Comparison of ENCODE assay signal across 8 mouse cellular contexts in the genomic region with DNA sequence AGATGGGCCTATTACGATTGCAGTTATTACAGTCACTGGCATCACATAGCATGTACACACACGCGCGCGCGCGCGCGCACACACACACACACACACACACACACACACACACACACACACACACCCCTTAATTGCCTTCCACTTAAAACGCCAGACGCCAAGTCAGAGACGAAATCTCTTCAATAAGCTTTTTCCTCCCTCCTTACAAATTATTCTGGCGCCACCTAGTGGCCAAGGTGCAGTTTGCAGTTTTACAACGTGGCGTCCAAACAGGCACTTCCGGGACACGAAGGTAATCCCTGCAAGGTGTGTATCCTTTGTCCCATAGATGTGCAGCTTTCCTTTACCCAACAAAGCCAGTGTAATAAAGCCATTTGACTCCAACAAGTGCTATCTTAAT. TPM values are rescaled to one million over a fixed set of nuclear protein-coding genes. Genes with fewer than 3 reads are reported as not detected.
A peak's percentile ranks its signal among the peaks of the same experiment; 100 is the strongest.
DNase-seq lines count a peak whose midpoint lies in the region; ATAC-seq and TF ChIP-seq lines count a peak whose summit lies in the region.

No protein-coding gene starts in this region.

- peaks cover 7% of the 10 kb centered on the region; the same call in 1 of the 2 replicates for H3K27me3 ChIP-seq in forebrain, embryonic 13.5 days
- H3K27me3 ChIP-seq in liver, postnatal 0 days (ENCODE audit: insufficient read depth, low read length) = peaks cover 14% of the 10 kb centered on the region; the same call in 1 of the 2 replicates
- no peaks in the 10 kb centered on the region for H3K27me3 ChIP-seq in neural tube, embryonic 14.5 days (ENCODE audit: control insufficient read depth, insufficient read depth, low read length)
- no peaks in the 10 kb centered on the region for H3K27me3 ChIP-seq in testis, adult 2 months (ENCODE audit: control insufficient read depth, insufficient read depth, low read length)

- H3K36me3 ChIP-seq in forebrain, embryonic 13.5 days (ENCODE audit: poor library complexity, severe bottlenecking) = no peaks in the 10 kb centered on the region
- no peaks in the 10 kb centered on the region for H3K36me3 ChIP-seq in liver, postnatal 0 days (replicated peaks; ENCODE audit: insufficient read depth, low read length)
- no peaks in the 10 kb centered on the region for H3K36me3 ChIP-seq in neural tube, embryonic 14.5 days (ENCODE audit: control insufficient read depth, insufficient read depth, low read length)
- H3K36me3 ChIP-seq in testis, adult 2 months (ENCODE audit: control insufficient read depth, insufficient read depth, low read length) = no peaks in the 10 kb centered on the region

- intact Hi-C loops in heart, postnatal 10 days (cut with DNase I) = no loop called here

- peak overlapping the region; percentile 48 for H3K4me2 ChIP-seq in forebrain, embryonic 13.5 days
- H3K4me2 ChIP-seq in liver, postnatal 0 days (ENCODE audit: low read depth, low read length) = peak overlapping the region; percentile 38
- H3K4me2 ChIP-seq in neural tube, embryonic 14.5 days (ENCODE audit: low read depth, low read length) = 0 out of 2 replicates have a peak overlapping the region, but pooled peaks have one; percentile 16

- H3K27ac ChIP-seq in forebrain, embryonic 13.5 days = no peak overlapping the region
- H3K27ac ChIP-seq in liver, postnatal 0 days (ENCODE audit: low read depth) = no peak overlapping the region
- no peak overlapping the region for H3K27ac ChIP-seq in neural tube, embryonic 14.5 days (ENCODE audit: low read depth, low read length)
- no peak overlapping the region for H3K27ac ChIP-seq in testis, adult 2 months (ENCODE audit: control insufficient read depth, insufficient read depth, low read depth, low read length)

- H3K9me3 ChIP-seq in forebrain, embryonic 13.5 days (replicated peaks) = no peaks in the 10 kb centered on the region
- no peaks in the 10 kb centered on the region for H3K9me3 ChIP-seq in liver, postnatal 0 days (ENCODE audit: low read length)
- no peaks in the 10 kb centered on the region for H3K9me3 ChIP-seq in neural tube, embryonic 14.5 days (ENCODE audit: control insufficient read depth, low read length)

- 7% methylated on average over 17 of the region's 17 CpGs for WGBS in forebrain, embryonic 13.5 days
- 19% methylated on average over 17 of the region's 17 CpGs for WGBS in liver, postnatal 0 days (ENCODE audit: insufficient replicate concordance)
- WGBS in neural tube, embryonic 14.5 days = 10% methylated on average over 10 of the region's 17 CpGs

- peak; percentile 92 for DNase-seq in ES-CJ7 (ENCODE audit: low read depth, low spot score)
- DNase-seq in c-Kit-positive CD71-positive TER-119-positive erythroid progenitor cells, embryonic 14.5 days (ENCODE audit: low spot score) = peak; percentile 78
- peak; percentile 69 to 82 for DNase-seq in heart, postnatal 10 days
- peak; percentile 84 for DNase-seq in kidney, postnatal 4 days
- DNase-seq in liver, postnatal 0 days = peak; percentile 75

- no peak overlapping the region for H3K9ac ChIP-seq in forebrain, embryonic 13.5 days
- H3K9ac ChIP-seq in liver, postnatal 0 days (replicated peaks) = no peak overlapping the region
- no peak overlapping the region; the same call in 1 of the 2 replicates for H3K9ac ChIP-seq in neural tube, embryonic 14.5 days (replicated peaks; ENCODE audit: low read depth, low read length)

- TF ChIP-seq EP300 in liver, postnatal 0 days (IDR thresholded peaks at IDR 0.05; ENCODE audit: low read depth) = no peak

- peaks cover 7% of the 10 kb centered on the region; the same call in 1 of the 2 replicates for H3K4me1 ChIP-seq in forebrain, embryonic 13.5 days
- H3K4me1 ChIP-seq in liver, postnatal 0 days (ENCODE audit: insufficient read depth) = no peaks in the 10 kb centered on the region; the same call in 1 of the 2 replicates
- H3K4me1 ChIP-seq in neural tube, embryonic 14.5 days (ENCODE audit: control insufficient read depth, insufficient read depth, low read length) = no peaks in the 10 kb centered on the region
- peaks cover 7% of the 10 kb centered on the region for H3K4me1 ChIP-seq in testis, adult 2 months (ENCODE audit: control insufficient read depth, insufficient read depth, low read length)

- peak overlapping the region; percentile 10; the same call in 1 of the 2 replicates for H3K4me3 ChIP-seq in forebrain, embryonic 13.5 days
- no peak overlapping the region for H3K4me3 ChIP-seq in liver, postnatal 0 days (ENCODE audit: low read depth, low read length)
- H3K4me3 ChIP-seq in neural tube, embryonic 14.5 days (ENCODE audit: low read depth, low read length) = no peak overlapping the region
- H3K4me3 ChIP-seq in testis, adult 2 months (ENCODE audit: control insufficient read depth, low read depth, low read length) = no peak overlapping the region

- TF ChIP-seq POLR2A in testis, adult 2 months (IDR thresholded peaks at IDR 0.05; ENCODE audit: control insufficient read depth, low read depth, low read length) = no peak

- peak; percentile 90 for TF ChIP-seq CTCF in liver, postnatal 0 days (IDR thresholded peaks at IDR 0.05; ENCODE audit: low read depth)
- TF ChIP-seq CTCF in testis, adult 2 months (IDR thresholded peaks at IDR 0.05; ENCODE audit: control insufficient read depth, insufficient read depth, insufficient replicate concordance, low read depth, low read length) = peak; percentile 83

- peak; percentile 46 for ATAC-seq in forebrain, embryonic 13.5 days
- peak; percentile 35; the same call in 1 of the 2 replicates for ATAC-seq in liver, postnatal 0 days
- ATAC-seq in neural tube, embryonic 14.5 days (ENCODE audit: low read depth) = peak; percentile 39; the same call in 1 of the 2 replicates

RNA-seq across cellular contexts. Expression of a gene that starts 6.8 kb away (rescaled TPM):
- polyA plus RNA-seq in forebrain, embryonic 13.5 days (2015; fragmentation: Nextera tagmentation; extraction: Ambion mirVana) = 0.12 and 0.21 TPM in 2 replicates
- not detected for total RNA-seq in heart, postnatal 10 days (2021)
- 0.06 TPM in 1 of 2 replicates, not detected in the other for polyA plus RNA-seq in liver, postnatal 0 days (2015; fragmentation: Nextera tagmentation; extraction: Ambion mirVana)
- polyA plus RNA-seq in neural tube, embryonic 14.5 days (2014; fragmentation: Nextera tagmentation; extraction: Ambion mirVana) = 0.99 and 1.1 TPM in 2 replicates
- polyA plus RNA-seq in testis, adult 2 months (2012; rRNA removed) = not detected in 2 replicates

RNA-seq across cellular contexts. Expression of a gene that starts 41.8 kb away (rescaled TPM):
- 2.9 and 3.8 TPM in 2 replicates for polyA plus RNA-seq in forebrain, embryonic 13.5 days (2015; fragmentation: Nextera tagmentation; extraction: Ambion mirVana)
- total RNA-seq in heart, postnatal 10 days (2021) = 1 to 10 TPM; 6.4 to 6.9 TPM
- 11.9 and 12.3 TPM in 2 replicates for polyA plus RNA-seq in liver, postnatal 0 days (2015; fragmentation: Nextera tagmentation; extraction: Ambion mirVana)
- polyA plus RNA-seq in neural tube, embryonic 14.5 days (2014; fragmentation: Nextera tagmentation; extraction: Ambion mirVana) = 1.1 and 1.4 TPM in 2 replicates
- polyA plus RNA-seq in testis, adult 2 months (2012; rRNA removed) = 1.7 and 2.2 TPM in 2 replicates

RNA-seq across cellular contexts. Expression of a gene that starts 49.5 kb away (rescaled TPM):
- polyA plus RNA-seq in forebrain, embryonic 13.5 days (2015; fragmentation: Nextera tagmentation; extraction: Ambion mirVana) = not detected in 2 replicates
- total RNA-seq in heart, postnatal 10 days (2021) = not detected
- polyA plus RNA-seq in liver, postnatal 0 days (2015; fragmentation: Nextera tagmentation; extraction: Ambion mirVana) = 0.47 and 1.0 TPM in 2 replicates
- not detected in 2 replicates for polyA plus RNA-seq in neural tube, embryonic 14.5 days (2014; fragmentation: Nextera tagmentation; extraction: Ambion mirVana)
- polyA plus RNA-seq in testis, adult 2 months (2012; rRNA removed) = 0.05 and 0.06 TPM in 2 replicates

RNA-seq across cellular contexts. Expression of a gene that starts 54.8 kb away (rescaled TPM):
- polyA plus RNA-seq in forebrain, embryonic 13.5 days (2015; fragmentation: Nextera tagmentation; extraction: Ambion mirVana) = 1.0 and 1.2 TPM in 2 replicates
- total RNA-seq in heart, postnatal 10 days (2021) = 100 to 1,000 TPM in 1 of 2 experiments, 10 to 100 TPM in 1; 93.3 to 120 TPM
- polyA plus RNA-seq in liver, postnatal 0 days (2015; fragmentation: Nextera tagmentation; extraction: Ambion mirVana) = 0.55 and 2.5 TPM in 2 replicates
- polyA plus RNA-seq in neural tube, embryonic 14.5 days (2014; fragmentation: Nextera tagmentation; extraction: Ambion mirVana) = 1.8 and 5.5 TPM in 2 replicates
- polyA plus RNA-seq in testis, adult 2 months (2012; rRNA removed) = 6.5 and 13.1 TPM in 2 replicates
